Mouse (Mus musculus) ZHBTc4 (cell line): ENCODE data around the gene 2310022A10Rik.
"Not testable (repeated sequence)": the region's sequence is repeated elsewhere in the genome, so short reads cannot be mapped to it uniquely, and the experiment has no call there.

Experiments
- DNase-seq: peaks from one replicate; pipeline ENCODE4 v3.0.0-alpha.2; 2011; ENCODE audit warnings: low read depth, low spot score

Gene 2310022A10Rik

GRCm38 (mm10) chr7:27612940-27613339, 59.9 kb downstream of the 2310022A10Rik start:
- DNase-seq, result no peak

- DNase-seq, result no peak
Measured at GRCm38 (mm10) chr7:27613751-27614499, 60.9 kb downstream of the 2310022A10Rik start.

- DNase-seq, result no peak
Measured at GRCm38 (mm10) chr7:27621028-27621427, 68.0 kb downstream of the 2310022A10Rik start.

- DNase-seq, result peak; percentile 92
Measured at GRCm38 (mm10) chr7:27622234-27622633, 69.2 kb downstream of the 2310022A10Rik start.

GRCm38 (mm10) chr7:27624967-27625366, 71.9 kb downstream of the 2310022A10Rik start:
- DNase-seq, result peak; percentile 18

GRCm38 (mm10) chr7:27627707-27628106, 74.7 kb downstream of the 2310022A10Rik start:
- peak; percentile 47 for DNase-seq

- DNase-seq, result no peak
Measured at GRCm38 (mm10) chr7:27628190-27628589, 75.2 kb downstream of the 2310022A10Rik start.

- not testable (repeated sequence) for DNase-seq
Measured at GRCm38 (mm10) chr7:27628816-27629215, 75.8 kb downstream of the 2310022A10Rik start.

- no peak for DNase-seq
Measured at GRCm38 (mm10) chr7:27631439-27631838, 78.4 kb downstream of the 2310022A10Rik start.
